30 mouse cellular contexts compared by ENCODE assay signal in genomic region chr15:31096206-31096605, GRCm38 (mm10).
"Had no signal": no experiment of that assay in that cellular context is flagged by ENCODE, and none has a peak within 500 bp of the region (broad histone marks: within the 10 kb centered on the region; RNA-seq: fewer than 3 reads in every experiment).

No protein-coding gene starts in this region.

- H3K4me1 ChIP-seq: limb, embryonic 10.5 days; limb, embryonic 12.5 days; limb, embryonic 13.5 days; limb, embryonic 15.5 days; liver, embryonic 12.5 days; liver, embryonic 13.5 days; liver, embryonic 15.5 days; lung, embryonic 15.5 days; megakaryocyte, embryonic 14.5 days; midbrain, embryonic 10.5 days; midbrain, embryonic 12.5 days; midbrain, embryonic 13.5 days; midbrain, embryonic 15.5 days had no signal

- DNase-seq: liver; liver, embryonic 13.5 days; liver, postnatal 0 days; lung, adult 18-20 months; lung, adult 2 months; lung, embryonic 14.5 days; lung, postnatal 10 days; lung, postnatal 14 days; lung, postnatal 36 days; lung, postnatal 4 days; midbrain, embryonic 14.5 days had no signal

- H3K9me3 ChIP-seq: limb, embryonic 10.5 days; limb, embryonic 12.5 days; limb, embryonic 13.5 days; limb, embryonic 15.5 days; liver, embryonic 12.5 days; liver, embryonic 13.5 days; liver, embryonic 15.5 days; lung, embryonic 15.5 days; midbrain, embryonic 10.5 days; midbrain, embryonic 12.5 days; midbrain, embryonic 13.5 days; midbrain, embryonic 15.5 days had no signal

- H3K27ac ChIP-seq: left cerebral cortex, adult 2 months; limb, embryonic 10.5 days; limb, embryonic 12.5 days; limb, embryonic 13.5 days; limb, embryonic 15.5 days; liver, embryonic 12.5 days; liver, embryonic 13.5 days; liver, embryonic 14.5 days; liver, embryonic 15.5 days; lung, embryonic 15.5 days; macrophage; midbrain, embryonic 10.5 days; midbrain, embryonic 12.5 days; midbrain, embryonic 13.5 days; midbrain, embryonic 15.5 days had no signal

- ATAC-seq: liver, embryonic 12.5 days; liver, postnatal 0 days; lung, postnatal 0 days; midbrain, embryonic 13.5 days; midbrain, embryonic 15.5 days; midbrain, embryonic 16.5 days had no signal

- H3K27me3 ChIP-seq: limb, embryonic 12.5 days; limb, embryonic 13.5 days; limb, embryonic 15.5 days; liver, embryonic 12.5 days; liver, embryonic 13.5 days; liver, embryonic 15.5 days; lung, embryonic 15.5 days; megakaryocyte, embryonic 14.5 days; midbrain, embryonic 12.5 days; midbrain, embryonic 13.5 days; midbrain, embryonic 15.5 days had no signal

- H3K4me2 ChIP-seq: limb, embryonic 12.5 days; limb, embryonic 13.5 days; limb, embryonic 15.5 days; liver, embryonic 11.5 days; liver, embryonic 12.5 days; liver, embryonic 13.5 days; liver, embryonic 15.5 days; lung, embryonic 14.5 days; lung, embryonic 15.5 days; midbrain, embryonic 12.5 days; midbrain, embryonic 13.5 days; midbrain, embryonic 15.5 days had no signal

- H3K4me3 ChIP-seq: left cerebral cortex, adult 2 months; limb, embryonic 10.5 days; limb, embryonic 12.5 days; limb, embryonic 13.5 days; limb, embryonic 15.5 days; liver, embryonic 12.5 days; liver, embryonic 13.5 days; liver, embryonic 15.5 days; lung, embryonic 15.5 days; megakaryocyte, embryonic 14.5 days; midbrain, embryonic 10.5 days; midbrain, embryonic 12.5 days; midbrain, embryonic 13.5 days; midbrain, embryonic 15.5 days; myocyte had no signal

- H3K9ac ChIP-seq: limb, embryonic 12.5 days; limb, embryonic 13.5 days; limb, embryonic 15.5 days; liver, embryonic 12.5 days; liver, embryonic 13.5 days; liver, embryonic 14.5 days; liver, embryonic 15.5 days; liver, postnatal 0 days; lung, embryonic 14.5 days; lung, embryonic 15.5 days; midbrain, embryonic 12.5 days; midbrain, embryonic 13.5 days; midbrain, embryonic 15.5 days had no signal

- H3K36me3 ChIP-seq: limb, embryonic 10.5 days; limb, embryonic 12.5 days; limb, embryonic 13.5 days; limb, embryonic 15.5 days; liver, embryonic 12.5 days; liver, embryonic 13.5 days; liver, embryonic 15.5 days; lung, embryonic 15.5 days; midbrain, embryonic 10.5 days; midbrain, embryonic 12.5 days; midbrain, embryonic 13.5 days; midbrain, embryonic 15.5 days had no signal
